Mouse (Mus musculus) liver, embryonic 15.5 days (tissue): ENCODE data around the gene Tex14. TPM values are rescaled to one million over a fixed set of nuclear protein-coding genes. Genes with fewer than 3 reads are reported as not detected.

Experiments used
- ATAC-seq: fragments of 200-750 bp; cut with Nextera tagmentation; 2 replicates; pipeline ENCODE4 v1.8.0; 2017; ENCODE audit warnings: moderate number of reproducible peaks, mild to moderate bottlenecking, moderate library complexity; ENCODE audit not compliant: insufficient read depth
- H3K27ac ChIP-seq: fragments of 300-500 bp; sonication (generic); replicated peaks from 2 replicates; pipeline ENCODE4 v1.5.1; 2015; ENCODE audit warnings: mild to moderate bottlenecking, inconsistent platforms
- H3K27me3 ChIP-seq: fragments of 300-500 bp; sonication (generic); 2 replicates; pipeline ENCODE4 v1.6.1; 2015; ENCODE audit warnings: mild to moderate bottlenecking, inconsistent platforms
- H3K36me3 ChIP-seq: fragments of 300-500 bp; sonication (generic); replicated peaks from 2 replicates; pipeline ENCODE4 v1.6.1; 2015; ENCODE audit warnings: moderate library complexity, mild to moderate bottlenecking, inconsistent platforms
- H3K4me1 ChIP-seq: fragments of 300-500 bp; sonication (generic); replicated peaks from 2 replicates; pipeline ENCODE4 v1.6.1; 2015; ENCODE audit warnings: inconsistent platforms
- H3K4me2 ChIP-seq: fragments of 300-500 bp; sonication (generic); 2 replicates; pipeline ENCODE4 v1.6.1; 2015; ENCODE audit warnings: moderate library complexity, mild to moderate bottlenecking, inconsistent platforms
- H3K4me3 ChIP-seq: fragments of 300-500 bp; sonication (generic); replicated peaks from 2 replicates; pipeline ENCODE4 v1.5.1; 2015; ENCODE audit warnings: mild to moderate bottlenecking, inconsistent platforms
- H3K9ac ChIP-seq: fragments of 300-500 bp; sonication (generic); 2 replicates; pipeline ENCODE4 v1.6.1; 2015; ENCODE audit warnings: moderate library complexity, mild to moderate bottlenecking, inconsistent platforms
- H3K9me3 ChIP-seq: fragments of 300-500 bp; sonication (generic); replicated peaks from 2 replicates; pipeline ENCODE4 v1.6.1; 2016; ENCODE audit warnings: inconsistent platforms
- WGBS: fragments of 180-500 bp; shearing (Covaris S2); methylation state at CpG from one replicate; pipeline ENCODE4 v1.1.7; 2015; ENCODE audit warnings: mixed read lengths; ENCODE audit not compliant: insufficient replicate concordance; 5-methylcytosine and 5-hydroxymethylcytosine counted together
- polyA plus RNA-seq: library from polyadenylated mRNA; unstranded; fragments of >200 nt; fragmentation: Nextera tagmentation; extraction: Ambion mirVana; gene quantifications from 2 replicates; pipeline ENCODE4 v1.2.1, GENCODE M21; 2015

The Tex14 gene
- polyA plus RNA-seq, 1 experiment from 2014 or later, result 0.05 TPM

DNA sequence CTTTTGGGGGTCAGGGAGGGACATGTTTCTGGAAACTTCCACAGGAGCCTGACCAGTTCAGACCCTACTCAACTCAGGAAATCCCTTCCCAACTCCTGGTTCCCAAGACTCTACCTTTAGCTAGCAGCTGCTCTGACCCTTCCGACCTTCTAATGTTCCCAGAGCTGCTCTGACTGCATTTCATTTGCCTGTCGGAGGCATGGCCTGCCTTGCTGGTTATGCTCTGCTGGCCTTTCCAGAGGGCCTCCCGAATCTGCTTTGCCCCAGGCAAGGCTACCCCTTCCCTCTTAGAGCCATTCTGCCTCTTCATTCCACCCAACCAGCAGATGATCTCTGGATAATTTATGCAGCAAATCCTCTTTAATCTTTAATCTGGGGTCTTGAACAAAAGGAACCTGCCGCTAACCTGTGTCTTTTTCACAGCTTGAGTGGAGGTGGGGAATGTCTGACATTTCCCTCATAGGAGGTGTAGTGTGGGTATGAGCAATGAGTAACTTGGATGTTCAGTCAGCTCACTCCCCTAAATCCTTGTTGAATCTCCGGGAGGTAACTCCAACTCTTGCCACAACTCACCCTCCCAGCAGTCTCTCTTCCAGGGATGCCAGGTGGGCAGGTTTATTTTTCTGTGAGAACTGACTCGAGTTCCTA, 172.9 kb downstream of the Tex14 start:
- peaks cover 29% of the 10 kb centered on the region for H3K4me1 ChIP-seq
- 51% methylated on average over 6 of the region's 6 CpGs for WGBS
- peak overlapping the region; percentile 97 for H3K4me2 ChIP-seq
- no peaks in the 10 kb centered on the region for H3K36me3 ChIP-seq
- ATAC-seq, result no peak
- H3K27ac ChIP-seq, result no peak overlapping the region
- no peaks in the 10 kb centered on the region for H3K9me3 ChIP-seq
- H3K27me3 ChIP-seq, result peaks cover 11% of the 10 kb centered on the region
- no peak overlapping the region for H3K9ac ChIP-seq
- H3K4me3 ChIP-seq, result peak overlapping the region; percentile 64

DNA sequence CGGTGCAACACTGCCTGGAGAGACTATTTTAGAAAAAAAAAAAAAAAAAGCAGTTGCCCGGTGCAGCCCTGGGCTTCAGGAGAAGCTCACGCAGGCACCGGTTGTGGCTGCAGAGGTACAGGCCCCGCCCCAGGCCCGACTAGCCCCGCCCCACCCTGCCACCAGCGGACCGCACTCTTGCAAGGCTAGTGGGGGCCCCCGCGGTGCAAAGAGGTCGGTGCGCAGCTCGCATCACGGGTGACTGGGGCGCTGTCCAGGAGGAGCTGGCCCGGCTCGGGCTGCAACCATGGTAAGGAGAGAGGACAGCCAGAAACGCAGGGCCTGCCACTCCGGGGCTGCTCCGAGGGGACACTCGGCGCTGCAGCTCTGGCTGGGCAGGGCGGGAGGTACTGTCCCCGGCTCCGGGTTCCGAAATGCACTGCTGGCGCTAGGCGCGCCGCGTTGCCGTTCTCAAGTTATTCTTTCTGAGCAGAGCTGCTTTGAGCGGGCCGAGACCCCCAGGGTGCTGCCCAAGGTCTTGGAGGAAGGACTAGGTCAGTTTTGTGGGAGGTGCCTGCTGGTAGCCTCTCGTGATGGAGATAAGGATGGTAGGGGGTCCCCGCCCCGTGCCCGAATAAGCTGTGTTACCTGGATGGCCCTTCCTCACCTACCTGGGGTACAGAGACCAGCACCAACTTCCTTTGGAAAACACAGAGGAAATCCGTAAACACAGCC, 173.5 kb downstream of the Tex14 start:
- H3K4me1 ChIP-seq, result peaks cover 29% of the 10 kb centered on the region
- no peaks in the 10 kb centered on the region for H3K9me3 ChIP-seq
- peak overlapping the region; percentile 41; the same call in 1 of the 2 replicates for H3K27ac ChIP-seq
- H3K9ac ChIP-seq, result peak overlapping the region; percentile 63; the same call in 1 of the 2 replicates
- H3K4me2 ChIP-seq, result peak overlapping the region; percentile 97
- ATAC-seq, result peak; percentile 69
- H3K4me3 ChIP-seq, result peak overlapping the region; percentile 64
- no peaks in the 10 kb centered on the region for H3K36me3 ChIP-seq
- WGBS, result under 1% methylated on average over 40 of the region's 40 CpGs
- peaks cover 11% of the 10 kb centered on the region for H3K27me3 ChIP-seq

GRCm38 (mm10) chr11:87578963-87579601, 174.2 kb downstream of the Tex14 start:
- peak overlapping the region; percentile 64 for H3K4me3 ChIP-seq
- WGBS, result 11% methylated on average over 10 of the region's 10 CpGs
- H3K9ac ChIP-seq, result no peak overlapping the region; the same call in 1 of the 2 replicates
- H3K4me1 ChIP-seq, result peaks cover 29% of the 10 kb centered on the region
- peak; percentile 27; the same call in 1 of the 2 replicates for ATAC-seq
- H3K4me2 ChIP-seq, result peak overlapping the region; percentile 97
- H3K36me3 ChIP-seq, result no peaks in the 10 kb centered on the region
- peak overlapping the region; percentile 41 for H3K27ac ChIP-seq
- no peaks in the 10 kb centered on the region for H3K9me3 ChIP-seq
- H3K27me3 ChIP-seq, result peaks cover 11% of the 10 kb centered on the region

GRCm38 (mm10) chr11:87579713-87580112, 174.8 kb downstream of the Tex14 start:
- no peak overlapping the region; the same call in 1 of the 2 replicates for H3K9ac ChIP-seq
- no peak for ATAC-seq
- peaks cover 25% of the 10 kb centered on the region for H3K4me1 ChIP-seq
- peaks cover 11% of the 10 kb centered on the region for H3K27me3 ChIP-seq
- peak overlapping the region; percentile 41; the same call in 1 of the 2 replicates for H3K27ac ChIP-seq
- WGBS, result 49% methylated on average over 1 of the region's 1 CpGs
- no peaks in the 10 kb centered on the region for H3K36me3 ChIP-seq
- peak overlapping the region; percentile 97; the same call in 1 of the 2 replicates for H3K4me2 ChIP-seq
- no peaks in the 10 kb centered on the region for H3K9me3 ChIP-seq
- no peak overlapping the region for H3K4me3 ChIP-seq

DNA sequence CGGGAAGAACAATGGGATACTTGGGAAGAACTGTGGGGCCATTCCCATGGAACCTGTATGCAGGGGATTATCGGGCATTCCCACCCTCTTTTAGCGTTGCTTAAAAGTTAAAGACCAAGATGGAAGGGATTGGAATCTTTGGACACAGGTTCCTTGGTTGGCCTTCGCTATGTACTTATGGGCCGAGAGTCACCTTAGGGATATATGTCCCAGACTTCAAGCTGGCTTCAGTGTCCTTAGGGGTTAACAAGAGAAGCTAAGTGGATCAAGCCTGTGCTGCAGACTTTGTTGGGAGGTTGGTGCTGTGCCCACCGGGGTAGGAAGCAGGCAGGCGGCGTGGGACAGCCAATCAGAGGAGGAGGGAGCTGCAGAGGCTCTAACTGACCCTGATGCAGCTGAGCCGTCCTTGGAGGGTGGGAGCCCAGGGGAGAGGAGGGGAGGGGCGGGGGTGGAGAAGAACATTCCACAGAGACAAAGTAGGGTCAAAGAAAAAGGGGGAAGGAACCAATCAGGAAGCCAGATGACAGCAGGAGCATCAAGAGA, 175.7 kb downstream of the Tex14 start:
- no peak overlapping the region for H3K27ac ChIP-seq
- peaks cover 11% of the 10 kb centered on the region for H3K27me3 ChIP-seq
- no peak overlapping the region for H3K9ac ChIP-seq
- H3K4me3 ChIP-seq, result no peak overlapping the region
- 56% methylated on average over 10 of the region's 10 CpGs for WGBS
- H3K9me3 ChIP-seq, result no peaks in the 10 kb centered on the region
- peaks cover 25% of the 10 kb centered on the region for H3K4me1 ChIP-seq
- no peak for ATAC-seq
- H3K4me2 ChIP-seq, result no peak overlapping the region
- no peaks in the 10 kb centered on the region for H3K36me3 ChIP-seq

- H3K27ac ChIP-seq, result no peak overlapping the region
- no peaks in the 10 kb centered on the region for H3K9me3 ChIP-seq
- H3K4me2 ChIP-seq, result no peak overlapping the region
- peaks cover 25% of the 10 kb centered on the region for H3K4me1 ChIP-seq
- no peaks in the 10 kb centered on the region for H3K36me3 ChIP-seq
- H3K4me3 ChIP-seq, result no peak overlapping the region
- no peak for ATAC-seq
- 75% methylated on average over 12 of the region's 12 CpGs for WGBS
- peaks cover 8% of the 10 kb centered on the region; the same call in 1 of the 2 replicates for H3K27me3 ChIP-seq
- H3K9ac ChIP-seq, result no peak overlapping the region
Observed at GRCm38 (mm10) chr11:87581161-87581865, 176.4 kb downstream of the Tex14 start.

GRCm38 (mm10) chr11:87581933-87582710, 177.3 kb downstream of the Tex14 start:
- 63% methylated on average over 8 of the region's 8 CpGs for WGBS
- H3K27ac ChIP-seq, result no peak overlapping the region
- H3K9ac ChIP-seq, result no peak overlapping the region

GRCm38 (mm10) chr11:87583291-87584034, 178.6 kb downstream of the Tex14 start:
- Histone ChIP-seq H3K9me3 (no peaks in the 10 kb centered on the region), H3K9ac (no peak overlapping the region), H3K4me3 (no peak overlapping the region), H3K4me1 (peaks cover 14% of the 10 kb centered on the region), H3K27me3 (no peaks in the 10 kb centered on the region), H3K27ac (no peak overlapping the region), H3K36me3 (no peaks in the 10 kb centered on the region), H3K4me2 (no peak overlapping the region)
- 56% methylated on average over 6 of the region's 6 CpGs for WGBS
- no peak for ATAC-seq

More at GRCm38 (mm10) chr11:87581933-87582710, 177.3 kb downstream of the Tex14 start:
- ATAC-seq, result no peak
- no peak overlapping the region for H3K4me3 ChIP-seq
- H3K36me3 ChIP-seq, result no peaks in the 10 kb centered on the region
- H3K4me2 ChIP-seq, result no peak overlapping the region
- H3K9me3 ChIP-seq, result no peaks in the 10 kb centered on the region
- H3K4me1 ChIP-seq, result peaks cover 25% of the 10 kb centered on the region
- peaks cover 4% of the 10 kb centered on the region; the same call in 1 of the 2 replicates for H3K27me3 ChIP-seq

DNA sequence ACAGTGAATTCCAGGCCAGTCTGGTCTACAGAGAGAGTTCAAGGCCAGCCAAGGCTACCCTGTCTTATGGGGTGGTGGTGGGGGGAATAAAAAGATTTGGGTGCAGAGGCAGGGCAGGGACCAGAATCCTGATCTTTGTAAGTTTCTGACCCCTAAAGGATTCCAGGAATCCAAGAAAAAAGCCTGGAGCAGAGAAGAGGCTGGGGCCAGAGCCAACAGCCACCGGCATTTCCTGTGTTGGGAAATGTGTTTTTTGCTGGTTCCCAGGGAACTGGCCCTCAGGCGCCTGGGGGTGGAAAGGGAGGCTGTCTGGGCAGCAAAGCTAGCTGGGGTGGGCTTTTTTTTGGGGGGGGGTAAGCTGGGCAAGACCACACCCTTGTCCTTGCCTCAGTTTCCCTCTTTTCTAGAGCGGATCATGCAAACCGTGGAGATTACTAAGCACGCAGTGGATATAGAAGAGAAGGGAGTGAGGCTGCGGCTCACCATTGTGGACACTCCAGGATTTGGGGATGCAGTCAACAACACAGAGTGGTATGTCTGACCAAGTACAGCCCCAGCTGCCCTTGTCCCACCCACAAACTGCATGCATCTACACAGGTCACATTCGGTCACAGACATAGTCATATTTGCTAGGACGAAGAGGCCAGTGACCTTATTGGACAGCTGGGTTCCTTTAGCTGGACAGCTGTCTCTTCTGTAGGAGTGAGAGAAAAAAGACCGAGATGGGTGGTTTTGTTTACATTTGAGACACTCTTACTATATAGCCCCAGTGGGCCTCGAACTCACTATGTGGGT, 180.0 kb downstream of the Tex14 start:
- Histone ChIP-seq H3K4me2 (no peak overlapping the region), H3K4me1 (peaks cover 9% of the 10 kb centered on the region), H3K27me3 (no peaks in the 10 kb centered on the region), H3K9ac (no peak overlapping the region), H3K9me3 (no peaks in the 10 kb centered on the region), H3K4me3 (no peak overlapping the region), H3K27ac (peak overlapping the region; percentile 6; the same call in 1 of the 2 replicates), H3K36me3 (no peaks in the 10 kb centered on the region)
- no peak for ATAC-seq
- WGBS, result 70% methylated on average over 10 of the region's 10 CpGs
